Mouse (Mus musculus) embryonic fibroblast, embryonic 13.5 days (primary cell): ENCODE measurements around the gene Kpna2. TPM values are rescaled to one million over a fixed set of nuclear protein-coding genes. Genes with fewer than 3 reads are reported as not detected.
"Not testable (repeated sequence)": the region's sequence is repeated elsewhere in the genome, so short reads cannot be mapped to it uniquely, and the experiment has no call there.

Source experiments
- H3K27ac ChIP-seq: 2 replicates; pipeline ENCODE4 v1.5.1; 2012; ENCODE audit warnings: low read length, control low read depth, inconsistent platforms; ENCODE audit not compliant: insufficient read depth
- H3K4me1 ChIP-seq: 2 replicates; pipeline ENCODE4 v1.6.1; 2011; ENCODE audit warnings: low read length; ENCODE audit not compliant: control insufficient read depth, insufficient read depth
- H3K4me3 ChIP-seq: 2 replicates; pipeline ENCODE4 v1.5.1; 2011; ENCODE audit warnings: mild to moderate bottlenecking, control low read depth, low read length; ENCODE audit not compliant: insufficient read depth
- CTCF ChIP-seq: IDR thresholded peaks from 2 replicates; pipeline ENCODE4 v1.5.1; 2011; ENCODE audit warnings: mild to moderate bottlenecking, control low read depth, low read length, moderate library complexity, borderline replicate concordance; ENCODE audit not compliant: insufficient read depth
- POLR2A ChIP-seq: IDR thresholded peaks from 2 replicates; pipeline ENCODE4 v1.6.1; 2011; ENCODE audit warnings: low read depth, mild to moderate bottlenecking, control low read depth, low read length, moderate library complexity
- polyA plus RNA-seq: library from polyadenylated mRNA; stranded (reverse); fragments of >200 nt; gene quantifications from 2 replicates; pipeline ENCODE4 v1.2.4, GENCODE M21; 2011; ENCODE audit warnings: low read depth; ENCODE audit not compliant: missing spikeins, insufficient read length

The Kpna2 gene
- polyA plus RNA-seq, 1 experiment = 225 TPM

- Histone ChIP-seq H3K27ac (no peak overlapping the region), H3K4me3 (no peak overlapping the region), H3K4me1 (no peaks in the 10 kb centered on the region)
- TF ChIP-seq CTCF (no peak), POLR2A (no peak)
Observed at GRCm38 (mm10) chr11:107019318-107019717, 20.0 kb upstream of the Kpna2 start.

- TF ChIP-seq POLR2A = no peak
- TF ChIP-seq CTCF = peak; percentile 59; the same call in 1 of the 2 replicates
- H3K4me1 ChIP-seq = no peaks in the 10 kb centered on the region
Observed at GRCm38 (mm10) chr11:107018606-107019005, 19.3 kb upstream of the Kpna2 start.

GRCm38 (mm10) chr11:107017339-107017886 is 18.1 kb upstream of the Kpna2 start:
- H3K27ac ChIP-seq = no peak overlapping the region
- H3K4me3 ChIP-seq = no peak overlapping the region
- H3K4me1 ChIP-seq = no peaks in the 10 kb centered on the region
- no peak for TF ChIP-seq POLR2A
- no peak for TF ChIP-seq CTCF

More at GRCm38 (mm10) chr11:107018606-107019005, 19.3 kb upstream of the Kpna2 start:
- H3K27ac ChIP-seq = no peak overlapping the region
- H3K4me3 ChIP-seq = no peak overlapping the region

- Histone ChIP-seq H3K4me1 (no peaks in the 10 kb centered on the region), H3K27ac (no peak overlapping the region), H3K4me3 (no peak overlapping the region)
- TF ChIP-seq CTCF (no peak), POLR2A (no peak)
Observed at GRCm38 (mm10) chr11:107016893-107017292, 17.6 kb upstream of the Kpna2 start.

DNA sequence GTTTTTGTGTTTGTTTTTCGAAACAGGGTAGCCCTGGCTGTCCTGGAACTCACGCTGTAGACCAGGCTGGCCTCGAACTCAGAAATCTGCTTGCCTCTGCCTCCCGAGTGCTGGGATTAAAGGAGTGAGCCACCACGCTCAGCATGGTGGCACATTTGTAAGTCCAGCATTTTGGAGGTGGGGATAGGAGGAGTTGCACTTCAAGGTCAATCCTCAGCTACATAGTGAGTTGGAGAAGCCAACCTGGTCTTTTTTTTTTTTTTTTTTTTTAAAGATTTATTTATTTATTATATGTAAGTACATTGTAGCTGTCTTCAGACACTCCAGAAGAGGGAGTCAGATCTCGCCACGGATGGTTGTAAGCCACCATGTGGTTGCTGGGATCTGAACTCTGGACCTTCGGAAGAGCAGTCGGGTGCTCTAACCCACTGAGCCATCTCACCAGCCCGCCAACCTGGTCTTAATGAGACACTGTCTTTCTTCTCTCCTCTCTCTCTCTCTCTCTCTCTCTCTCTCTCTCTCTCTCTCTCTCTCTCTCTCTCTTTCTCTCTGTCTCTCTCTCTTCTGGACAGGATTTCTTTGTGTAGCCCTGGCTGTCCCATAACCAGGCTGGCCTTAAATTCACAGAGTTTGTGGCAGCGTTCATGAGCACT is 16.3 kb upstream of the Kpna2 start:
- not testable (repeated sequence) for H3K27ac ChIP-seq, H3K4me1 ChIP-seq, H3K4me3 ChIP-seq

DNA sequence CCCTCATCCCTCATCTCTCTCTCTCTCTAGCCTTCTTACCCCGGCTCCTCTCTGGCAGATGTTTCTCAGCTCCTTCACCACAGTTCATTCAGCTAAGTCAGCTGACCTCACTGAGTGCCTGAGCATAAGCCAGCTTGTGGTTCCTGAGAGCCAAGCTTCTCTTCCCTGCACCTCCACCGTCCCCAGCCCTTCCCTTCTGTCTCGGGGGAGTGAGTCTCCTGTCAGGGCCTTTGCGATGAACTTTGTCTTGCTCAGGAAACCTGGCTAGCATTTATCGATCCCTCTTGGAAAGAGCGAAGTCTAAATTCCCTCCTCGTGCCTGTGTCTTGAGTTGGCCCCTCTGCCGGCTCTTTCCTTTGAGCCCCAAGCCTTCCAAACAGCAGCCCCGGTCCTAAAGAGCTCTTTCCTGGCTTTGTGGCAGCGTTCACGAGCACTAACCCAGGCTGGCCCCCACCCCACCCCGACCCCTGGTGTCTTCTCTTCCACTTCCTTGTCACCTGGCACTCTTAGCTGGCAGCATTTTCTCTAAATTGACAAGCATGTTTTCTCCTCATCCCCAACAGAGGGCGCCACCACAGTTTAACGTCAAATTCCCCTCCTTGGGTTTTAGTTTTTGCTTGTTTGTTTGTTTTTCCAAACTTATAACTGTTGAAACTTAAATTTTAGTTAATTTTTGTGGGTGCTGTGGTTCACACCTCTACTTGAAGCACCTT is 15.4 kb upstream of the Kpna2 start:
- no peak overlapping the region for H3K27ac ChIP-seq
- TF ChIP-seq POLR2A = no peak
- TF ChIP-seq CTCF = no peak
- H3K4me1 ChIP-seq = peaks cover 3% of the 10 kb centered on the region; the same call in 1 of the 2 replicates
- H3K4me3 ChIP-seq = no peak overlapping the region

- no peak overlapping the region for H3K27ac ChIP-seq
- no peak for TF ChIP-seq CTCF
- TF ChIP-seq POLR2A = no peak
- H3K4me1 ChIP-seq = peaks cover 3% of the 10 kb centered on the region; the same call in 1 of the 2 replicates
Observed at GRCm38 (mm10) chr11:107014020-107014585, 14.8 kb upstream of the Kpna2 start.

DNA sequence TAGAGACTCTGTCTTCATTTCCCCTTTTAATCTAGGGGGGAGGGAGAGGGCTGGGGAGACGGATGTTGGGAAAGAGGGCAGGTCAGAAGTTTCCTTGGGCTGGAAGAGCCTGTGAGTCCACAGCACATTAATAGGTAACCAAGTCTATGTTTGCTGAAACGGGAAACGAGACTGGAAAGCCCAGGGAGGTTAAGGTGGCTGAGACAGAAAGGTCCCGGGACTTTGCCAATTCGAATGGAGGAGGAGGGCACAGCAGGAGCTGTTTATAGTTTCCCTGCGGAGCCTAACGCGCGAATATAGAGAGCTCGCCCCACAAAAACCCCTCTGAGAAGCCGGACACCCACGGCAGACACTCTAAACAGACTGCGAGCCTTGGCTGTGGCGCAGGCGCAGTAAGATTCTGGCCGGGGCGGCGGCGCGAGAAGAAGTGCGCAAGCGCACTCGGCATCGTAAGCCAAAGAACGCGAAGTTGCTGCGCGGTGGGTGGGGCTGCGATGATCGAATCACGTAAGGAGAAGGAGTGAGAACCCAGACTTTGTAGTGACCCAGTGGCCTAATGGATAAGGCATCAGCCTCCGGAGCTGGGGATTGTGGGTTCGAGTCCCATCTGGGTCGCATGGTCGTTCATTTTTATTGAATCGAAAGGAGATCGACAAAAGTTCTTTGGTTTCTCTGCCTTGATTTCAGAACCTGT is 13.1 kb upstream of the Kpna2 start:
- peaks cover 3% of the 10 kb centered on the region; the same call in 1 of the 2 replicates for H3K4me1 ChIP-seq
- peak overlapping the region; percentile 92 for H3K27ac ChIP-seq
- TF ChIP-seq POLR2A = peak; percentile 90
- TF ChIP-seq CTCF = no peak
- peak overlapping the region; percentile 69 for H3K4me3 ChIP-seq

More at GRCm38 (mm10) chr11:107014020-107014585, 14.8 kb upstream of the Kpna2 start:
- H3K4me3 ChIP-seq = no peak overlapping the region

GRCm38 (mm10) chr11:107011669-107012323 is 12.5 kb upstream of the Kpna2 start:
- TF ChIP-seq CTCF = no peak
- TF ChIP-seq POLR2A = no peak; the same call in 1 of the 2 replicates
- Histone ChIP-seq H3K27ac (peak overlapping the region; percentile 92), H3K4me1 (peaks cover 3% of the 10 kb centered on the region; the same call in 1 of the 2 replicates), H3K4me3 (peak overlapping the region; percentile 69)
